In genomic region chr2:49849771-49850170, GRCm38 (mm10) we compare ENCODE assay signal across 30 mouse cellular contexts.
"Had no signal": no experiment of that assay in that cellular context is flagged by ENCODE, and none has a peak within 500 bp of the region (broad histone marks: within the 10 kb centered on the region; RNA-seq: fewer than 3 reads in every experiment).

No protein-coding gene starts in this region.

- DNase-seq: left cerebral cortex, postnatal 4 days; liver; liver, embryonic 13.5 days; liver, postnatal 0 days; lung, adult 18-20 months; lung, adult 2 months; lung, embryonic 14.5 days; lung, postnatal 10 days; lung, postnatal 14 days; lung, postnatal 36 days; lung, postnatal 4 days; midbrain, embryonic 14.5 days had no signal

- H3K4me1 ChIP-seq: limb, embryonic 10.5 days; limb, embryonic 12.5 days; limb, embryonic 13.5 days; limb, embryonic 15.5 days; liver, embryonic 12.5 days; liver, embryonic 13.5 days; liver, embryonic 15.5 days; lung, embryonic 15.5 days had no signal

- H3K4me2 ChIP-seq: limb, embryonic 12.5 days; limb, embryonic 13.5 days; limb, embryonic 15.5 days; liver, embryonic 11.5 days; liver, embryonic 12.5 days; liver, embryonic 13.5 days; liver, embryonic 15.5 days; lung, embryonic 14.5 days; lung, embryonic 15.5 days; midbrain, embryonic 12.5 days; midbrain, embryonic 15.5 days had no signal

- H3K27ac ChIP-seq: left cerebral cortex, adult 2 months; limb, embryonic 10.5 days; limb, embryonic 12.5 days; limb, embryonic 13.5 days; limb, embryonic 15.5 days; liver, embryonic 12.5 days; liver, embryonic 13.5 days; liver, embryonic 14.5 days; liver, embryonic 15.5 days; lung, embryonic 15.5 days; macrophage; midbrain, embryonic 10.5 days; midbrain, embryonic 12.5 days; midbrain, embryonic 15.5 days had no signal

- H3K36me3 ChIP-seq: limb, embryonic 10.5 days; limb, embryonic 12.5 days; limb, embryonic 13.5 days; limb, embryonic 15.5 days; liver, embryonic 12.5 days; liver, embryonic 13.5 days; liver, embryonic 15.5 days; lung, embryonic 15.5 days; midbrain, embryonic 10.5 days; midbrain, embryonic 12.5 days; midbrain, embryonic 15.5 days had no signal

- H3K27me3 ChIP-seq: limb, embryonic 12.5 days; limb, embryonic 13.5 days; limb, embryonic 15.5 days; liver, embryonic 12.5 days; liver, embryonic 13.5 days; liver, embryonic 15.5 days; lung, embryonic 15.5 days; megakaryocyte, embryonic 14.5 days; midbrain, embryonic 12.5 days; midbrain, embryonic 15.5 days had no signal

- H3K4me3 ChIP-seq: left cerebral cortex, adult 2 months; limb, embryonic 10.5 days; limb, embryonic 12.5 days; limb, embryonic 13.5 days; limb, embryonic 15.5 days; liver, embryonic 12.5 days; liver, embryonic 13.5 days; liver, embryonic 15.5 days; lung, embryonic 15.5 days; megakaryocyte, embryonic 14.5 days; midbrain, embryonic 10.5 days; midbrain, embryonic 12.5 days; midbrain, embryonic 15.5 days; myocyte had no signal

- H3K9ac ChIP-seq: limb, embryonic 12.5 days; limb, embryonic 13.5 days; limb, embryonic 15.5 days; liver, embryonic 12.5 days; liver, embryonic 13.5 days; liver, embryonic 14.5 days; liver, embryonic 15.5 days; liver, postnatal 0 days; lung, embryonic 14.5 days; lung, embryonic 15.5 days; midbrain, embryonic 12.5 days; midbrain, embryonic 15.5 days had no signal

- ATAC-seq: liver, embryonic 12.5 days; liver, postnatal 0 days; lung, postnatal 0 days; midbrain, embryonic 15.5 days; midbrain, embryonic 16.5 days had no signal

- H3K9me3 ChIP-seq: limb, embryonic 10.5 days; limb, embryonic 12.5 days; limb, embryonic 13.5 days; limb, embryonic 15.5 days; liver, embryonic 12.5 days; liver, embryonic 13.5 days; liver, embryonic 15.5 days; lung, embryonic 15.5 days; megakaryocyte, embryonic 14.5 days; midbrain, embryonic 10.5 days; midbrain, embryonic 12.5 days; midbrain, embryonic 15.5 days had no signal
